Mouse (Mus musculus): ENCODE measurements at regions not wholly inside any gene's neighbourhood (a gene's known extent, or its start where the extent isn't known, plus 50 kb on each side); places are given as distances from the start of the nearest gene placed in this dataset.
A peak's percentile ranks its signal among the peaks of the same experiment; 100 is the strongest.

GRCm38 (mm10) chr3:42205640-42206039 is 463.2 kb downstream of the D3Ertd751e start:
- Histone ChIP-seq H3K36me3 (replicated peaks; ENCODE audit: control insufficient read depth, insufficient read depth) (no peaks in the 10 kb centered on the region), H3K4me2 (replicated peaks) (no peak overlapping the region), H3K9ac (no peak overlapping the region), H3K4me1 (replicated peaks; ENCODE audit: control insufficient read depth, insufficient read depth, low read length) (no peaks in the 10 kb centered on the region), H3K4me3 (replicated peaks; ENCODE audit: low read length) (no peak overlapping the region), H3K9me3 (ENCODE audit: control insufficient read depth, low read length) (no peaks in the 10 kb centered on the region), H3K27me3 (ENCODE audit: control insufficient read depth, insufficient read depth, low read length) (no peaks in the 10 kb centered on the region), H3K27ac (no peak overlapping the region)
- DNase-seq (ENCODE audit: low spot score) (no peak), ATAC-seq (ENCODE audit: low FRiP score) (no peak)
- WGBS: 83% methylated on average over 4 of the region's 4 CpGs

GRCm38 (mm10) chr3:42211420-42211819 is 469.0 kb downstream of the D3Ertd751e start:
- H3K4me3 ChIP-seq (replicated peaks; ENCODE audit: low read length): no peak overlapping the region
- 86% methylated on average over 3 of the region's 3 CpGs for WGBS
- H3K9me3 ChIP-seq (ENCODE audit: control insufficient read depth, low read length): no peaks in the 10 kb centered on the region
- no peak overlapping the region for H3K9ac ChIP-seq
- no peaks in the 10 kb centered on the region for H3K36me3 ChIP-seq (replicated peaks; ENCODE audit: control insufficient read depth, insufficient read depth)
- ATAC-seq (ENCODE audit: low FRiP score) (no peak), DNase-seq (ENCODE audit: low spot score) (no peak)
- no peak overlapping the region for H3K27ac ChIP-seq
- H3K4me1 ChIP-seq (replicated peaks; ENCODE audit: control insufficient read depth, insufficient read depth, low read length): no peaks in the 10 kb centered on the region
- H3K4me2 ChIP-seq (replicated peaks): no peak overlapping the region
- no peaks in the 10 kb centered on the region for H3K27me3 ChIP-seq (ENCODE audit: control insufficient read depth, insufficient read depth, low read length)

DNA sequence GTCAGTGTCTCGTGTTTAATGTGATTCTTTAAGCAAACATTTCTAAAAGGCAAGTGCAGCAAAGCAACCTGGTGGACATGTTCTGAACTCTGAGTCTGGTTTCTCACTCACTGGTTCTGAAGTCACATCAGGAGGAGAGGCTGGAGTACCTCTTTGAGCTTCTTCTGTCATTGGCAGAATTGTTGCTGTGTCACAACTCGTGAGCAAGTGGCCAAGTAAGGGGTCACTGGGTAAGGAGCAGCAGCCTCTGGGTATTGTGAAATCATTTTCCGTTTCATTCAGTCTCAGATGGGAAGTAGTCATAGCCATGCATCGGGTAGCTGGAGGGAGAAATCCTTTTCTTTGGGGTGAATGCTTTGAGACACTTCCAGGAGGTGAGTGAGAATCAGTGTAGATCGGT is 470.0 kb downstream of the D3Ertd751e start:
- no peak for ATAC-seq (ENCODE audit: low FRiP score)
- no peak overlapping the region for H3K9ac ChIP-seq

GRCm38 (mm10) chr3:42213163-42213562 is 470.8 kb downstream of the D3Ertd751e start:
- H3K9ac ChIP-seq: no peak overlapping the region
- no peaks in the 10 kb centered on the region for H3K27me3 ChIP-seq (ENCODE audit: control insufficient read depth, insufficient read depth, low read length)
- H3K27ac ChIP-seq: no peak overlapping the region
- no peak overlapping the region for H3K4me3 ChIP-seq (replicated peaks; ENCODE audit: low read length)
- no peaks in the 10 kb centered on the region for H3K9me3 ChIP-seq (ENCODE audit: control insufficient read depth, low read length)
- ATAC-seq (ENCODE audit: low FRiP score) (no peak), DNase-seq (ENCODE audit: low spot score) (no peak)
- 66% methylated on average over 6 of the region's 6 CpGs for WGBS
- no peak overlapping the region for H3K4me2 ChIP-seq (replicated peaks)
- no peaks in the 10 kb centered on the region for H3K36me3 ChIP-seq (replicated peaks; ENCODE audit: control insufficient read depth, insufficient read depth)
- no peaks in the 10 kb centered on the region for H3K4me1 ChIP-seq (replicated peaks; ENCODE audit: control insufficient read depth, insufficient read depth, low read length)

More for the DNA sequence above, 470.0 kb downstream of the D3Ertd751e start:
- no peak for DNase-seq (ENCODE audit: low spot score)
- Histone ChIP-seq H3K4me2 (replicated peaks) (no peak overlapping the region), H3K4me1 (replicated peaks; ENCODE audit: control insufficient read depth, insufficient read depth, low read length) (no peaks in the 10 kb centered on the region), H3K36me3 (replicated peaks; ENCODE audit: control insufficient read depth, insufficient read depth) (no peaks in the 10 kb centered on the region), H3K4me3 (replicated peaks; ENCODE audit: low read length) (no peak overlapping the region), H3K27me3 (ENCODE audit: control insufficient read depth, insufficient read depth, low read length) (no peaks in the 10 kb centered on the region), H3K9me3 (ENCODE audit: control insufficient read depth, low read length) (no peaks in the 10 kb centered on the region), H3K27ac (no peak overlapping the region)
- WGBS: 86% methylated on average over 5 of the region's 5 CpGs

GRCm38 (mm10) chr3:42214624-42215276 is 472.3 kb downstream of the D3Ertd751e start:
- ATAC-seq (ENCODE audit: low FRiP score) (peak; percentile 11; the same call in 1 of the 2 replicates), DNase-seq (ENCODE audit: low spot score) (peak; percentile 28)
- Histone ChIP-seq H3K4me1 (replicated peaks; ENCODE audit: control insufficient read depth, insufficient read depth, low read length) (no peaks in the 10 kb centered on the region), H3K27me3 (ENCODE audit: control insufficient read depth, insufficient read depth, low read length) (no peaks in the 10 kb centered on the region), H3K27ac (no peak overlapping the region), H3K36me3 (replicated peaks; ENCODE audit: control insufficient read depth, insufficient read depth) (no peaks in the 10 kb centered on the region), H3K4me3 (replicated peaks; ENCODE audit: low read length) (no peak overlapping the region), H3K4me2 (replicated peaks) (0 out of 2 replicates have a peak overlapping the region, but pooled peaks have one; percentile 4), H3K9ac (no peak overlapping the region), H3K9me3 (ENCODE audit: control insufficient read depth, low read length) (no peaks in the 10 kb centered on the region)
- 32% methylated on average over 10 of the region's 10 CpGs for WGBS

GRCm38 (mm10) chr3:42218719-42219118 is 476.3 kb downstream of the D3Ertd751e start:
- no peak overlapping the region for H3K27ac ChIP-seq
- H3K4me3 ChIP-seq (replicated peaks; ENCODE audit: low read length): no peak overlapping the region
- H3K27me3 ChIP-seq (ENCODE audit: control insufficient read depth, insufficient read depth, low read length): no peaks in the 10 kb centered on the region
- no peak for DNase-seq (ENCODE audit: low spot score)
- WGBS: 94% methylated on average over 3 of the region's 3 CpGs
- no peak for ATAC-seq (ENCODE audit: low FRiP score)
- no peaks in the 10 kb centered on the region for H3K9me3 ChIP-seq (ENCODE audit: control insufficient read depth, low read length)
- no peaks in the 10 kb centered on the region for H3K36me3 ChIP-seq (replicated peaks; ENCODE audit: control insufficient read depth, insufficient read depth)
- no peak overlapping the region for H3K9ac ChIP-seq
- no peaks in the 10 kb centered on the region for H3K4me1 ChIP-seq (replicated peaks; ENCODE audit: control insufficient read depth, insufficient read depth, low read length)
- no peak overlapping the region for H3K4me2 ChIP-seq (replicated peaks)

- no peaks in the 10 kb centered on the region for H3K36me3 ChIP-seq (replicated peaks; ENCODE audit: control insufficient read depth, insufficient read depth)
- no peak overlapping the region for H3K4me3 ChIP-seq (replicated peaks; ENCODE audit: low read length)
- no peaks in the 10 kb centered on the region for H3K27me3 ChIP-seq (ENCODE audit: control insufficient read depth, insufficient read depth, low read length)
- H3K27ac ChIP-seq: no peak overlapping the region
- DNase-seq (ENCODE audit: low spot score): peak; percentile 62
- ATAC-seq (ENCODE audit: low FRiP score): peak; percentile 68
- H3K4me2 ChIP-seq (replicated peaks): no peak overlapping the region
- H3K4me1 ChIP-seq (replicated peaks; ENCODE audit: control insufficient read depth, insufficient read depth, low read length): no peaks in the 10 kb centered on the region; the same call in 1 of the 2 replicates
- H3K9ac ChIP-seq: no peak overlapping the region
- H3K9me3 ChIP-seq (ENCODE audit: control insufficient read depth, low read length): no peaks in the 10 kb centered on the region
- 75% methylated on average over 4 of the region's 4 CpGs for WGBS
These were observed 485.4 kb downstream of the D3Ertd751e start for GRCm38 (mm10) chr3:42227679-42228398.

DNA sequence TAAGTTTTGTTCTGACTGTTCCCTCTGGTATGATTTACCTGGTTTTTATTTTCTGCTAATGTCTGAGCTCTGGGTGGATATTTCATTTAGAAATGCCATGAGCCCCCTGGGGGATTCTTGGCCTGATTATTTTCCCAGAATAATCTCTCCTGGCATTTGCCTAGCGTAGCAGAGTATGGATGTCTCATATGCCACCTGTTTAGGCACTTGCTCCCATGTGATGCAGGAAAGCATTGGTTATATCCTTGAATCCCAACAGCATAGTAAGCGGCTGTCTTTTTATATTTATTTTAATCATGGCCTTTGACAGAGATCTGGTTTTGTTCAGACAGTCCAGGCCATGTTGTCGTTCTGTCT is 486.0 kb downstream of the D3Ertd751e start:
- no peak for ATAC-seq (ENCODE audit: low FRiP score)
- Histone ChIP-seq H3K4me3 (replicated peaks; ENCODE audit: low read length) (no peak overlapping the region), H3K27ac (no peak overlapping the region), H3K4me2 (replicated peaks) (no peak overlapping the region), H3K27me3 (ENCODE audit: control insufficient read depth, insufficient read depth, low read length) (no peaks in the 10 kb centered on the region), H3K9ac (no peak overlapping the region), H3K4me1 (replicated peaks; ENCODE audit: control insufficient read depth, insufficient read depth, low read length) (no peaks in the 10 kb centered on the region; the same call in 1 of the 2 replicates), H3K36me3 (replicated peaks; ENCODE audit: control insufficient read depth, insufficient read depth) (no peaks in the 10 kb centered on the region), H3K9me3 (ENCODE audit: control insufficient read depth, low read length) (no peaks in the 10 kb centered on the region)
- WGBS: 67% methylated on average over 3 of the region's 3 CpGs
- no peak for DNase-seq (ENCODE audit: low spot score)

DNA sequence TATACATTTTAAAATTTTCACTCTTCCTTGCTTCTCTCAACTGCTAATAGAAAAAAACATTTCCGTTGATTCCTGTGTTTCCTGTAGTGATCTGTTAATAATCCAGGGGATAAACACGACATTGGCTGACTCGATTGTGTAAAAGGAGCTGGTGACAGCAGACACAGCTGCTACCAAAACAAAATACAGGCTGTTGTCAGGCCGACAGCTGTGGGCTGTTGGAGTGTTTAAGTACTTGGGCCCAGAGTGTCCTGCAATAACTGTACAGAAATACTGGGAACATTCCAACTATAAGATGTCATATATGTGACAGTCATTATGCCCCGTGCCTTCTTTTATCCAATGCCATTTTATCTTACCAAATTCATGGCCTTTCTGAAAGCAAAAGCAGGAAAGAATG is 489.9 kb downstream of the D3Ertd751e start:
- H3K36me3 ChIP-seq (replicated peaks; ENCODE audit: control insufficient read depth, insufficient read depth): no peaks in the 10 kb centered on the region
- DNase-seq (ENCODE audit: low spot score): no peak
- H3K27ac ChIP-seq: no peak overlapping the region
- no peaks in the 10 kb centered on the region for H3K27me3 ChIP-seq (ENCODE audit: control insufficient read depth, insufficient read depth, low read length)
- no peak overlapping the region for H3K4me2 ChIP-seq (replicated peaks)
- H3K4me3 ChIP-seq (replicated peaks; ENCODE audit: low read length): no peak overlapping the region
- ATAC-seq (ENCODE audit: low FRiP score): no peak
- WGBS: 87% methylated on average over 5 of the region's 5 CpGs
- no peaks in the 10 kb centered on the region for H3K9me3 ChIP-seq (ENCODE audit: control insufficient read depth, low read length)
- H3K9ac ChIP-seq: no peak overlapping the region
- no peaks in the 10 kb centered on the region; the same call in 1 of the 2 replicates for H3K4me1 ChIP-seq (replicated peaks; ENCODE audit: control insufficient read depth, insufficient read depth, low read length)
